ENCODE assay signal across 8 mouse cellular contexts in genomic region chr13:44758750-44759149, GRCm38 (mm10). TPM values are rescaled to one million over a fixed set of nuclear protein-coding genes. Genes with fewer than 3 reads are reported as not detected.
A peak's percentile ranks its signal among the peaks of the same experiment; 100 is the strongest.
DNase-seq lines count a peak whose midpoint lies in the region; ATAC-seq and TF ChIP-seq lines count a peak whose summit lies in the region.

No protein-coding gene starts in this region.

- H3K4me2 ChIP-seq in liver, embryonic 14.5 days (ENCODE audit: low read depth) = no peak overlapping the region

- no peak overlapping the region for H3K9ac ChIP-seq in liver, embryonic 14.5 days (replicated peaks)

- H3K27me3 ChIP-seq in liver, embryonic 14.5 days (ENCODE audit: control insufficient read depth, insufficient read depth, low read length) = no peaks in the 10 kb centered on the region

- no peaks in the 10 kb centered on the region for H3K36me3 ChIP-seq in liver, embryonic 14.5 days (replicated peaks; ENCODE audit: control insufficient read depth, insufficient read depth, low read depth)

- no peak for TF ChIP-seq EP300 in liver, embryonic 14.5 days (IDR thresholded peaks at IDR 0.05; ENCODE audit: low read depth)

- peak; percentile 47 for TF ChIP-seq CTCF in liver, embryonic 14.5 days (IDR thresholded peaks at IDR 0.05; ENCODE audit: low read depth)

- H3K27ac ChIP-seq in liver, embryonic 14.5 days = no peak overlapping the region

- ATAC-seq in liver, embryonic 14.5 days (ENCODE audit: insufficient read depth) = no peak

- whole genome bisulfite sequencing in liver, embryonic 14.5 days (ENCODE audit: insufficient replicate concordance) = 36% methylated on average over 1 of the region's 1 CpGs

- DNase-seq in cerebellum, adult 11 months = peak; percentile 25
- DNase-seq in cerebellum, postnatal 14 days = no peak
- DNase-seq in liver, embryonic 14.5 days (ENCODE audit: low read depth in 3 of 3, low spot score in 3 of 3) = no peak
- DNase-seq in liver = no peak
- DNase-seq in cerebellum, adult 9-10 months = peak; percentile 64
- peak; percentile 35 for DNase-seq in thymus, postnatal 0 days (ENCODE audit: low spot score)
- DNase-seq in adrenal gland, postnatal 14 days = no peak
- no peak for DNase-seq in right cerebral cortex, postnatal 10 days (ENCODE audit: low spot score in 2 of 2)

- H3K4me1 ChIP-seq in liver, embryonic 14.5 days (replicated peaks; ENCODE audit: control insufficient read depth in 2 of 2, insufficient read depth in 2 of 2, low read length in 1 of 2) = peaks cover 0 to 1% of the 10 kb centered on the region in 2 experiments; a peak in 1 of 4 replicates

- H3K9me3 ChIP-seq in liver, embryonic 14.5 days (ENCODE audit: control insufficient read depth, low read length) = no peaks in the 10 kb centered on the region

- no peak overlapping the region for H3K4me3 ChIP-seq in liver, embryonic 14.5 days (ENCODE audit: insufficient read depth in 1 of 2, low read depth in 2 of 2, low read length in 2 of 2)

RNA-seq across cellular contexts. Expression of gene Jarid2, which starts 29.5 kb away (rescaled TPM):
- 4.1 and 5.9 TPM in 2 replicates for polyA plus RNA-seq in liver, embryonic 14.5 days (2012; rRNA removed)
- polyA plus RNA-seq in liver, embryonic 14.5 days (2014; fragmentation: Nextera tagmentation; extraction: Ambion mirVana) = 4.9 TPM in 2 replicates
- 20.2 and 20.5 TPM in 2 replicates for polyA plus RNA-seq in thymus, postnatal 0 days (2015; fragmentation: Nextera tagmentation; extraction: Ambion mirVana)
- total RNA-seq in adrenal gland, postnatal 14 days (2021) = 51.0 and 53.6 TPM in 2 replicates

Comparison
In these comparisons a context has a peak if more than half of its experiments do, and no peak if none do; other contexts are left out.
1. DNase-seq: peak in cerebellum, adult 11 months (single experiment), cerebellum, adult 9-10 months (single experiment) and thymus, postnatal 0 days (single experiment); none in cerebellum, postnatal 14 days (0 of 2), liver, embryonic 14.5 days (0 of 3), liver (single experiment), adrenal gland, postnatal 14 days (single experiment) and right cerebral cortex, postnatal 10 days (0 of 2).